Comparison of ENCODE assay signal across 9 mouse cellular contexts in the genomic region with DNA sequence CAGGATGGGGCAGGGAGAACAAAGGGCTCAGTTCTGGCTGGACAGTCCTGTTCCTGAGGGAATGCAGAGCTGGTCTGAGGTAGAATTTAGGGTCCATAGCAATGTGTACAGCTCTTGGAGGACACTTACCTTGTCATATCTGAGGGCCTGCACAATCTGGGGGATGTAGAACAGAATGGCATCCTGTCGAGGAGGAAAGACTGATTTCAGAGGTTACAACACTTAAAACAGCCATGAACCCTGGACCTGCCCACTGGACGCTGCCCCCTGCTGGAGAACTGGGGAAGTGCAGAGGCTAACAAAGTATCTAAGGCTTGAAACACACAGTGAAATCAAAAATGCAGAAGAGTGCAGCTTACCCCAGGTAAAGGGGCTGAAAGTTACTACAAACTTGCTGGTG. TPM values are rescaled to one million over a fixed set of nuclear protein-coding genes. Genes with fewer than 3 reads are reported as not detected.
A peak's percentile ranks its signal among the peaks of the same experiment; 100 is the strongest.
DNase-seq lines count a peak whose midpoint lies in the region; ATAC-seq and TF ChIP-seq lines count a peak whose summit lies in the region.
"Had no signal": no experiment of that assay in that cellular context is flagged by ENCODE, and none has a peak within 500 bp of the region (broad histone marks: within the 10 kb centered on the region; RNA-seq: fewer than 3 reads in every experiment).

No protein-coding gene starts in this region.

- peak; percentile 75 for DNase-seq in hindbrain, embryonic 14.5 days (ENCODE audit: low spot score)
- DNase-seq in G1E (ENCODE audit: low spot score) = peak; percentile 32
- DNase-seq in cerebellum, adult 11-12 months = peak; percentile 39
- DNase-seq in frontal cortex, postnatal 36 days (ENCODE audit: low spot score in 2 of 2) = peak; percentile 50 to 55
- DNase-seq in layer of hippocampus, postnatal 25 days (ENCODE audit: extremely low spot score in 1 of 2, low spot score in 1 of 2) = peak; percentile 70 to 81
- DNase-seq in midbrain, embryonic 14.5 days = peak; percentile 85
- peak; percentile 27 to 53 for DNase-seq in thymus, adult 18-20 months

- H3K27me3 ChIP-seq in hindbrain, embryonic 14.5 days (ENCODE audit: control insufficient read depth, insufficient read depth, low read length) = no peaks in the 10 kb centered on the region
- H3K27me3 ChIP-seq in hindbrain, embryonic 16.5 days (replicated peaks; ENCODE audit: control insufficient read depth, insufficient read depth, low read length) = no peaks in the 10 kb centered on the region
- H3K27me3 ChIP-seq in G1E (ENCODE audit: insufficient read depth, low read length) = no peaks in the 10 kb centered on the region
- H3K27me3 ChIP-seq in midbrain, embryonic 14.5 days (ENCODE audit: control insufficient read depth, insufficient read depth, low read length) = no peaks in the 10 kb centered on the region

- 4% methylated on average over 2 of the region's 2 CpGs for WGBS in hindbrain, embryonic 14.5 days
- WGBS in hindbrain, embryonic 16.5 days = 0% methylated on average over 2 of the region's 2 CpGs
- WGBS in midbrain, embryonic 14.5 days = 6% methylated on average over 2 of the region's 2 CpGs

- no peak for ATAC-seq in hindbrain, embryonic 14.5 days (ENCODE audit: low FRiP score)
- no peak for ATAC-seq in hindbrain, embryonic 16.5 days
- ATAC-seq in G1E (ENCODE audit: extremely low read depth, insufficient number of reproducible peaks, low FRiP score, poor library complexity, severe bottlenecking) = no peak
- 0 out of 2 replicates have a peak, but pooled peaks have one; percentile 24 for ATAC-seq in midbrain, embryonic 14.5 days (ENCODE audit: low FRiP score, low TSS enrichment)

- H3K9ac ChIP-seq in hindbrain, embryonic 14.5 days = no peak overlapping the region
- no peak overlapping the region for H3K9ac ChIP-seq in hindbrain, embryonic 16.5 days (ENCODE audit: low read depth, low read length)
- no peak overlapping the region for H3K9ac ChIP-seq in midbrain, embryonic 14.5 days (replicated peaks; ENCODE audit: low read length)

- no peak overlapping the region for H3K4me3 ChIP-seq in hindbrain, embryonic 14.5 days (replicated peaks; ENCODE audit: low read length)
- H3K4me3 ChIP-seq in hindbrain, embryonic 16.5 days (ENCODE audit: low read length) = no peak overlapping the region
- H3K4me3 ChIP-seq in G1E (ENCODE audit: low read depth, low read length) = no peak overlapping the region
- no peak overlapping the region for H3K4me3 ChIP-seq in midbrain, embryonic 14.5 days (replicated peaks; ENCODE audit: low read depth, low read length)

- TF ChIP-seq CTCF in G1E (IDR thresholded peaks at IDR 0.05; ENCODE audit: low read depth, low read length) = peak; percentile 99

- H3K9me3 ChIP-seq in hindbrain, embryonic 14.5 days (ENCODE audit: control insufficient read depth, low read length) = no peaks in the 10 kb centered on the region
- H3K9me3 ChIP-seq in hindbrain, embryonic 16.5 days (ENCODE audit: control insufficient read depth, low read length) = no peaks in the 10 kb centered on the region
- no peaks in the 10 kb centered on the region for H3K9me3 ChIP-seq in G1E (replicated peaks)
- H3K9me3 ChIP-seq in midbrain, embryonic 14.5 days (ENCODE audit: control insufficient read depth, low read length) = no peaks in the 10 kb centered on the region

- H3K27ac ChIP-seq in hindbrain, embryonic 14.5 days = no peak overlapping the region
- H3K27ac ChIP-seq in hindbrain, embryonic 16.5 days (ENCODE audit: low read depth, low read length) = no peak overlapping the region
- no peak overlapping the region for H3K27ac ChIP-seq in midbrain, embryonic 14.5 days (replicated peaks; ENCODE audit: low read depth, low read length)
- H3K27ac ChIP-seq: macrophage had no signal

- no peaks in the 10 kb centered on the region for H3K4me1 ChIP-seq in hindbrain, embryonic 14.5 days (replicated peaks; ENCODE audit: control insufficient read depth, insufficient read depth, low read length)
- H3K4me1 ChIP-seq in hindbrain, embryonic 16.5 days (ENCODE audit: control insufficient read depth, insufficient read depth, low read depth, low read length) = no peaks in the 10 kb centered on the region
- H3K4me1 ChIP-seq in G1E (ENCODE audit: insufficient read depth, low read depth, low read length) = no peaks in the 10 kb centered on the region
- H3K4me1 ChIP-seq in midbrain, embryonic 14.5 days (ENCODE audit: control insufficient read depth, insufficient read depth, low read length) = no peaks in the 10 kb centered on the region

- no peak overlapping the region for H3K4me2 ChIP-seq in hindbrain, embryonic 14.5 days (replicated peaks)
- no peak overlapping the region for H3K4me2 ChIP-seq in hindbrain, embryonic 16.5 days (ENCODE audit: low read length)
- no peak overlapping the region for H3K4me2 ChIP-seq in midbrain, embryonic 14.5 days (ENCODE audit: low read length)

- peaks cover 91% of the 10 kb centered on the region for H3K36me3 ChIP-seq in hindbrain, embryonic 14.5 days (replicated peaks; ENCODE audit: control insufficient read depth, insufficient read depth)
- H3K36me3 ChIP-seq in hindbrain, embryonic 16.5 days (ENCODE audit: control insufficient read depth, insufficient read depth, low read length) = peaks cover 42% of the 10 kb centered on the region
- H3K36me3 ChIP-seq in G1E (replicated peaks) = peaks cover 75% of the 10 kb centered on the region
- peaks cover 84% of the 10 kb centered on the region for H3K36me3 ChIP-seq in midbrain, embryonic 14.5 days (ENCODE audit: control insufficient read depth, insufficient read depth, low read length)

RNA-seq across cellular contexts. Expression of a gene that starts 16.9 kb away (rescaled TPM):
- 36.6 and 45.7 TPM in 2 replicates for polyA plus RNA-seq in hindbrain, embryonic 14.5 days (2014; fragmentation: Nextera tagmentation; extraction: Ambion mirVana)
- polyA plus RNA-seq in hindbrain, embryonic 16.5 days (2015; fragmentation: Nextera tagmentation; extraction: Ambion mirVana) = 85.8 and 111 TPM in 2 replicates
- total RNA-seq in G1E (2014; fragmentation: Nextera tagmentation) (4.5 and 5.1 TPM in 2 replicates), G1E (2017) (21.6 and 23.4 TPM in 2 replicates)
- 27.8 and 32.7 TPM in 2 replicates for polyA plus RNA-seq in G1E (2012)
- 100 to 1,000 TPM in 1 of 2 experiments, 10 to 100 TPM in 1; 83.7 to 112 TPM for total RNA-seq in layer of hippocampus, postnatal 25 days (2021)
- 25.3 and 38.0 TPM in 2 replicates for polyA plus RNA-seq in midbrain, embryonic 14.5 days (2014; fragmentation: Nextera tagmentation; extraction: Ambion mirVana)

RNA-seq across cellular contexts. Expression of a gene that starts 38.4 kb away (rescaled TPM):
- polyA plus RNA-seq in hindbrain, embryonic 14.5 days (2014; fragmentation: Nextera tagmentation; extraction: Ambion mirVana) = 1.7 and 2.4 TPM in 2 replicates
- 4.4 and 6.0 TPM in 2 replicates for polyA plus RNA-seq in hindbrain, embryonic 16.5 days (2015; fragmentation: Nextera tagmentation; extraction: Ambion mirVana)
- not detected in 2 replicates for total RNA-seq in G1E (2014; fragmentation: Nextera tagmentation)
- total RNA-seq in G1E (2017) = 0.11 TPM in 1 of 2 replicates, not detected in the other
- polyA plus RNA-seq in G1E (2012) = not detected in 2 replicates
- total RNA-seq in layer of hippocampus, postnatal 25 days (2021) = under 1 TPM; 0.63 to 0.79 TPM
- polyA plus RNA-seq in midbrain, embryonic 14.5 days (2014; fragmentation: Nextera tagmentation; extraction: Ambion mirVana) = 0.38 and 1.5 TPM in 2 replicates
- polyA plus RNA-seq: macrophage had no signal

RNA-seq across cellular contexts. Expression of a gene that starts 59.4 kb away (rescaled TPM):
- polyA plus RNA-seq in hindbrain, embryonic 14.5 days (2014; fragmentation: Nextera tagmentation; extraction: Ambion mirVana) = 5.1 and 5.5 TPM in 2 replicates
- polyA plus RNA-seq in hindbrain, embryonic 16.5 days (2015; fragmentation: Nextera tagmentation; extraction: Ambion mirVana) = 6.1 and 7.1 TPM in 2 replicates
- total RNA-seq in G1E (2014; fragmentation: Nextera tagmentation) = 25.1 and 25.6 TPM in 2 replicates
- 14.8 and 15.1 TPM in 2 replicates for total RNA-seq in G1E (2017)
- 21.4 and 22.0 TPM in 2 replicates for polyA plus RNA-seq in G1E (2012)
- total RNA-seq in layer of hippocampus, postnatal 25 days (2021) = 1 to 10 TPM; 4.1 to 5.7 TPM
- polyA plus RNA-seq in midbrain, embryonic 14.5 days (2014; fragmentation: Nextera tagmentation; extraction: Ambion mirVana) = 6.4 and 7.7 TPM in 2 replicates

Comparison
In these comparisons a context has a peak if more than half of its experiments do, and no peak if none do; other contexts are left out.
1. DNase-seq: peak in every context shown above with its lines; median percentile 85 in midbrain, embryonic 14.5 days; 76 in layer of hippocampus, postnatal 25 days; 75 in hindbrain, embryonic 14.5 days; 52 in frontal cortex, postnatal 36 days; 40 in thymus, adult 18-20 months; 39 in cerebellum, adult 11-12 months; 32 in G1E.